Mouse (Mus musculus): ENCODE measurements at regions not wholly inside any gene's neighbourhood (a gene's known extent, or its start where the extent isn't known, plus 50 kb on each side); places are given as distances from the start of the nearest gene placed in this dataset.

DNA sequence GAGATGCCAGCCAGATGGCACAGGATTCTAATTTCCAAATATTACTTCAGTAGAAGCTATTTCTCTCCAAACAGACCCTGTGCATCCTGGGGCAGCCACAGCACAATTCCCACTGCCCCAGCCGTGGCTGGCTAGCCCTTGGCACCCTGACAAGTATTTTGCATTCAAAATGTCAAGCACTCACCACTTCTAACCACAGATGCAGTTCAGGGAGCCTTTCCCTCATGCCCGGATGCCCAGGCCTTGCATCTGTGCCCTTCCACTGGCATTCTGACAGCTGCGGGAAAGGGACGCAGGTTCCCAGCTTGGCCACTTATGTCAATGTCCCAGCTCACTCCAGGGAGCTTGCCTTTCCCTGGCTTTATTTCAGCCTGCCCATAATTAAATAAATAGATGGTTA is 84.8 kb upstream of the Clint1 start:
- TF ChIP-seq POLR2A (IDR thresholded peaks at IDR 0.05; ENCODE audit: borderline replicate concordance, extremely low read depth, insufficient read depth, insufficient read length, poor library complexity, severe bottlenecking) (no peak), CTCF (IDR thresholded peaks at IDR 0.05; ENCODE audit: borderline replicate concordance, extremely low read depth, insufficient read depth, insufficient read length) (no peak)

Measured in brain, embryonic 14.5 days (tissue).